Mouse (Mus musculus) forelimb bud, embryonic 11.5 days (tissue): ENCODE data around the gene Gpatch2.
A peak's percentile ranks its signal among the peaks of the same experiment; 100 is the strongest.

Source experiments
- DNase-seq: peaks from one replicate; pipeline ENCODE4 v3.0.0-alpha.2; 2012; ENCODE audit warnings: low read depth, low spot score

The Gpatch2 gene

DNA sequence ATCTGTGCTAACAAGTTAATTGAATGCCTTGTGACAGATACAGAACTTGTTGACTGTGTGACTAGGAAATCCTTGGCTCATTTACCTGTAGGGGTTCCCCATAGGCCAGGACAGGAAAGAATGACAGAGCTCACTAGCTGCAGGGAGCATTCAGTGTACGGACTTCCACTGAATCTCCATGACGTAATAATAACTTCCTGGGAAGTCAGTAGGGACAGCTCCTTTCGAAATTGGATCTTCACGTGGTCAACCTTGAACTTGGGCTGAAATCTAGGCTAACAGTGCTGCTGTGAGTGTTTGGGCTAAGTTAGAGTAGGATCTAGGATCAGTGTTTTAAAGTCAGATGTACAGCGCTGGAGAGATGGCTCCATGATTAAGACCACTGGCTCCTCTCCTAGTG, 29.4 kb downstream of the Gpatch2 start:
- DNase-seq, result no peak

DNA sequence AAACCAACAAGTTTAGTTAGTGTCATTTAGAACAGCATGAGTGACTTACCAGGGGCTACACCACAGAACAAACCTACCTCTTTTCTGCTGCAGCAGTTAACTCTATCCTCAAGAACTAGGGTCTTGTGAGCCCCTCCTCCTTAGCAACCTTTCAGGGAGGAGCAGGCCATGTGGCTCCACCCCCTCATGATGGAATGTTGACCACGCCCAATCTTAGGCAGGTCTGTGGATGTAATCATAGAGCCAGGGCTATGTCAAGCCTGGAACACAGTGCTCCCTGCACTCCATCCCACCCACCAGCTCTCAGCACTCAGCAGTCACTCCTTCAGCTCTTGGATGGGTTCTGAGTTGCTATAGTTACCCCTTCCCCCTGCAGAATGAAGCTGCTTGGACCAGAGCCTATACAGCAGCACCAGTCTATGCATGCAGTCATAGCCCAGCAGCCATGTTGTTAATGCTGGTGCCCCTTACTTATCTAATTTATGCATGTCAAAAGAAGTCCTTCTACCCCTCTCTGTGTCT, 35.5 kb downstream of the Gpatch2 start:
- no peak for DNase-seq

DNA sequence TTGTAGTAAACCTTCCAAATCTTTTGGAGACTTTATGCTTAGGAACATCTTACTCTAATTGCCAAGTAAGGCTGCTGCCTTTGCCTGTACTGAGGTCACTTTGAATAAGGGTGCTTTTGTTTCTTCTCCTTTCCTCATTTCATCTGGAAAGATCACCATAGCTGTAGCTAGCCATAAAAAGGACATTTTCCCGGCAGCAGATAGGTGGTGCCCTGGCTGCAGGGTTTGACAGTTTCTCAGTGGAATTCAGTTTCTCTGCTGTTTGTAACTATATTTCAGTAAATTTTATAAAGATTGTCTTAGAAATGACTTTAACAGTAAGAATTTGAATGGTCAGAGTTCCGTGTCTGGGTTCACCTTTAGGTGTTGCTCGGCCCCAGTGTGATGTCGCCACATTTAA, 43.4 kb downstream of the Gpatch2 start:
- DNase-seq, result no peak

DNA sequence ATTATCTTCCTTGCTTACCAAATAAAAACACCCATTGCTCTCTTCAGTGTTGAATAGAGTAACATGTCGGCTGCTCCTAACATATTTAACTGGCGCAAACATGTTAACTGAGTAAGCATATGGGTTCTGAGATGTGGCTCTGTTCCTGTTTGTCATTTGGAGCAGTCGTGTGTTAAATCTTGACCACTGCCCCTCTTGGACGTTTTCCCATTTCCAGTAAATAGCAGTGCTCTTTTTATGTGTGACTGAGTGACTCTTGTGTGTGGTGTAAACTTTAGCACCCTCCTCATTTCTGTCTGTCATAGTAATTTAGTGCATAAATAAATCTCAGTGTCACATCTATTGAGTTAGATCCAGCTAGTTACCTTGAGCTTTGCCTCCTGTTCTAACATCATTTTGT, 52.3 kb downstream of the Gpatch2 start:
- no peak for DNase-seq

DNA sequence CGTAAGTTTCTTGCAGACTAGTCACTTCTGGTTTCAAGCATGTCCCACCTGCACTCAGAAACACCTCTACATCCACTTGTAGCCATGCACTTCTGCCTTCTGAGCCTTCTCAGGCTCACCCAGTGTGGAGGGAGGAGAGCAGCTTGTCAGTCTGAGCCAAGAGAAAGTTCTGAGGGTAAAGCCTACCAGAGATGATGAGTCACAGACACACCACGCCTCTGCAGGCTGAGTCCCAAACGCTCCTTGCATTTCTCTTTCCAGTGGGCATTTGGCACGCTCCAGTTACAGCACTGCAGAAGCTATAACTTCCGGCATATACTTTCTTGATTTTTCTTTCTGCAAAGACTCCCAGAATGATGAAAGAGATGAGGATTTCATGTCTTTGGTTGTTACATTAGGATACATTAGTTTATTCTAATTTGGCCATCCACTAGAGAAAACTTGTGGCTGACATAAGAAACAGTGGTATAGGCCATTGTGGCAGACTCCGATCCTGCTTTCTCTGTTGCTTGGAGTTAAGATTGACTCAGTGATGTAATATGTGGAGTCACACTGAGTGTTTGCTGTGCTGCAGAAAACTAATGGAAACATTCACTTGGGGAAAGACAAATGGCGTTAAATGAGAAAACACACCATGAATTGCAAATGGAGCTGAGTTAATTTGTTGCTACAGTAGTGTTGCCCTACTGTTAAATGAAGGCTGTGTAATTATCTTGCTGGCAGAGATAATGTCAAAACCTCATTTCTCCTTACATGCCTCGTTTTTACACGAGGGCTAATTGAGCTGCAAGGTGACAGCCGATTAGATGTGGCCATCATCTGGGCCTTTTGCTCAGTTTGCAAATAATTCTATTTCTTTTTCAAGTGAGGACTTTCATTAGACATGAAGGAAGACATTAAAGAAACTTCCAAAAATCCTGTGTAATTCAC, 55.3 kb downstream of the Gpatch2 start:
- no peak for DNase-seq

DNA sequence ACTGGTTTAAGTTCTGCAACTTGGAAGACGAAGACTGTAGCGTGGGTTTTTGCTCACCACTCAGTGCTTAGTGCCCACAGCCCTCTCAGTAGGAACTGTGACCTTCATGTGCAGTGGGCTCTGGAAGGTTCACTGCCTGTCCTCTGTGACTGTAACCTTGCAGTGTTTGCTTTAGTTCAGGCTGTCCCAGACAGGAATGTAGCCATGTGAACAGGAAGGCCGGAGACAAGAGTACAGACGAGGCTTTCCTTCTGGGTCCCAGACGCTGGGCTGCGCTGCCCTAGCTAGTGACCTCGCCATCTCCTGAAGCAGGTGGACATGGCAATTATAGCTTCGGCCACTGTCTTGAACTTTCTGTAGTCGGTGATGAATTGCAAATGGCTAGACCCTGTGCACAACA, 62.0 kb downstream of the Gpatch2 start:
- DNase-seq, result no peak

DNA sequence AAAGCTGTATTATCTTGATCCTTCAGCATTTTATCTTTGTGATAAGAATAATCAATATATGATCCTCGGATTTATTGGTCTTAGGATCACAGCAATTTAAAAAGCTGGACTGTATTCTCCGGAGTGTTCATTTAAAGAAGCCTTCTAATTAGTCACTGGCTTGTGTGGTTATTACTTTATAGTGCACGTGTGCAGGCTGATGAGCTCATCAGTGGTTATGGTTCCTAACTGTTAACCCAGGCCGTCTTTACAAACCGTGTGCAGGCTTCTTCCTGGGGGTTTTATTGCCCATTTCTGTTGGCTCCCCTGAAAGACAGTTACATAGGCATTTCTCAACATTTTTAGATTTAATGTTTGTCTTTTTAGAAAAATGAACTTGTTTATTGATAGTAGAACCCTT, 63.2 kb downstream of the Gpatch2 start:
- DNase-seq, result no peak

DNA sequence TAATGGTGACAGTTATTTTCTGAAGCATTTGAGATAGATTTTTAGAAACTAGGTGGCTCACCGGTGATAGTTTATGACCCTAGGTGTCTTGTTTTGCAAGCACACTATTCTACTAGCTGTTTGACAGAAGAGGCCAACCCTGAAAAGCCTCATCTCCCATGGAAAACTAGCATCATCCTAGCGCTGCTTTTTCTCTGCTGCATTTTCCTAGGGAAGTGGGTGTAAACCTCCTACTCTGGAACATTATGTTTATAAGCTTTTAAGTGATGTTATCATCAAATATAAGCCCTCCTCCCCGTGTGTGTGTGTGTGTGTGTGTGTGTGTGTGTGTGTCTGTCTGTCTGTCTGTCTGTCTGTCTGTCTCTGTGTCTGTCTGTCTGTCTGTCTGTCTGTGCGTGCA, 64.5 kb downstream of the Gpatch2 start:
- no peak for DNase-seq

DNA sequence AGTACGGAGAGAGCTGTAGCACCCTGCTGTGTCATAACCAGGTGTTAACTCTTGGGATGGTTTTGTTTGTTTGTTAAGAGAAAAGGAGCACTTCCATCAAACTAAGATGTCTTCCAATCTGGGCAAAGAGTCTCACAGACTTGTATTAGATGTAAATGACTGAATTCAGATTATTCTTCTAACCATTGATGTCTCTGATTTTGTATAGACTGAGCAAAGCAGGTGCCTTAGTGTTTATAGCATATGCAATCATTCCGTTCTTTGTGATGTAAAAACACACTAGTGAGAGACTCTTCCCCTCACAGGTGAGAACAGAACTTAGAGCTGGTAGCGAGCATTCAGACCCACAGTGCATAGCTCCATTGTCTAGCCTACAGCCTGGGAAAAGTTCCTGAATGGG, 67.0 kb downstream of the Gpatch2 start:
- no peak for DNase-seq

DNA sequence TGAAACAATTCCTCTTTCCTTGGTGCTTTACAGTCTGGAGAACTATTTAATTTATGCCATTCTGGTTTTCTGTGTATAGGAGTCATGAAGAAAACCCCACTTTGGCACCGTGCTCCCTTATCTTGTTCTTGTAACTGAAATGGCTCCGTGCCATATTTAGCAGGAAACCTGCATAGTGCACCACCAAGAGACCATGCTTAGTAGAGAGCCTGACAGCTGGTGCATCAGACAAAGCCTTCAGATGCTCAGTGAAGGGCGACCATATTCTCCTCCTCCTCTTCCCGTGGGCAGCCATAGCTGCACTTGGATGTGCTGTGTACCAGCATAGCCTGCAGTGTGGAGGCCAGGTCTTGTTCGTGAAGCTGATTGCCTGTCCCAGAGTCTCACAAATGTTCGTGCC, 67.5 kb downstream of the Gpatch2 start:
- no peak for DNase-seq

DNA sequence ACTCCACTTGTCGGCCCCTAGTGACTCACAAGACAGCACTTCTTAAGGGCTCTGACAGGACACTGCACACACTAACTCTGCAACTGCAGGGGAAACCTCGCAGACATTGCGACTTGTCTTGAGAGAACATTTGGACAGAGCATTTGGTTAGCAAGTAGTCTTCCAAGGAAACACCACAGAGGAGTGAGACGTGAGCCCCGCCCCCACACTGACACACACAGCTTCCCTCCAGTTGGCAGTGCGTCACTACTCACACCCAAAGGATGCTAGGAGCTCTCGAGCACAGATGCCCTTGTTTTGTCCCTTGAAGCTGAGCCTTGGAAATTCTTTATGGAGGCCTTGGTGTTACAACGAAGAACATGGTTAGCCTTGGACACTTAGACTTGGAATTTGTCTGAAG, 70.4 kb downstream of the Gpatch2 start:
- no peak for DNase-seq

DNA sequence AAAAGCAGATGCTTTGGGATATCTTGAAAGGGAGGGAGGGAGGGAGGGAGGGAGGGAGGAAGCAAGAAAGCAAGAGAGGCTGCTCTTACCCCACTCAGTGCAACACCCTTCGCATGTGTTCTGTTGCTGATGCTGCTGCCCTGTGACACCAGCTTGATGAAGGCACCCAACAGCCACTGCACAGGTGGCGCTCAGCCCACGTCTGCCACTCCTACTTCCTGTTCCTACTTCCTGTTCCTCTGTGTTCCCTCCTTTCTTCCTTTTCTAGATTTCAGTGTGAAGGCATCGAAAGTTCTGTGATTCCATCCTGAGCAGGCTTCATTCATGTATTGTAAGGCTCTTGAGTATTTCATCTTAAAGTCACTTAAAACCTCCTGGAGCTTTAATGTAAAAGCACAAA, 71.1 kb downstream of the Gpatch2 start:
- no peak for DNase-seq

DNA sequence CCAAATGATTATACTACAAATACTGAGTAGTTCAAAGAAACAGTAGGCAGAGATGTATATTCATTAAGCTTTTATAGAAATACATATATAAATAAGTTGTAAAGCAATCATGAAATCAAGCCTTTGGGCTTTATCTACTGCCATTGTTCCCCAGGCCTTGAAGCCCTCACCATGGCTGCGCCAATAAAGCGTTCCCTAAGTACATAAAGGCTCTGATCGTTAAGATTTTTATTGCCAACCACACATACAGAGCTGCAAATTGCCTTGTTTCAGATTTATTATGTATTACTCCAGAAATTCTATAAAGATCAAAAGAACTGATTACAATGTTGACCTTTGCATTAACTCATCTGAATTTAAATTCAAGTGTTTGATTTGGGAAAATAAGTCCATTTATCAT, 71.6 kb downstream of the Gpatch2 start:
- DNase-seq, result peak; percentile 28

DNA sequence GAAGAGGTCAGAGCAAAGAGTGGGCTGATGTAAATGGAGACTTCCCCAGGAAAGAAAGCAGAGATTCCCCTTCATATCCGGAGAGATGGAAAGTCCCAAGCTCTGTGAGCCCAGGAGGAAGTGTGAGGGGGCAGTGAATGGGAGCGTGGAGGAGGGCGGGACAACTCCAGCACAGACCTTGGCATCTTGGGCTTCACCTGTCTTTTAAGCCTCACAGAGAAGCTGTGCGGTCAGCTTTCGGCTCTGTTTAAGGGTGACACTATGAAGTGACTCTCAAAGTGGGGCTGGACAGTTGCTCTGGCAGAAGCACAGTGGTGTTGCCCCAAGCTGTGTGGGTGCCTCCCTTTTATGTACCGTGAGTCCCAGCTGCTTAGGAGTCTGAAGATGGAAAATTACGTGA, 74.9 kb downstream of the Gpatch2 start:
- no peak for DNase-seq

DNA sequence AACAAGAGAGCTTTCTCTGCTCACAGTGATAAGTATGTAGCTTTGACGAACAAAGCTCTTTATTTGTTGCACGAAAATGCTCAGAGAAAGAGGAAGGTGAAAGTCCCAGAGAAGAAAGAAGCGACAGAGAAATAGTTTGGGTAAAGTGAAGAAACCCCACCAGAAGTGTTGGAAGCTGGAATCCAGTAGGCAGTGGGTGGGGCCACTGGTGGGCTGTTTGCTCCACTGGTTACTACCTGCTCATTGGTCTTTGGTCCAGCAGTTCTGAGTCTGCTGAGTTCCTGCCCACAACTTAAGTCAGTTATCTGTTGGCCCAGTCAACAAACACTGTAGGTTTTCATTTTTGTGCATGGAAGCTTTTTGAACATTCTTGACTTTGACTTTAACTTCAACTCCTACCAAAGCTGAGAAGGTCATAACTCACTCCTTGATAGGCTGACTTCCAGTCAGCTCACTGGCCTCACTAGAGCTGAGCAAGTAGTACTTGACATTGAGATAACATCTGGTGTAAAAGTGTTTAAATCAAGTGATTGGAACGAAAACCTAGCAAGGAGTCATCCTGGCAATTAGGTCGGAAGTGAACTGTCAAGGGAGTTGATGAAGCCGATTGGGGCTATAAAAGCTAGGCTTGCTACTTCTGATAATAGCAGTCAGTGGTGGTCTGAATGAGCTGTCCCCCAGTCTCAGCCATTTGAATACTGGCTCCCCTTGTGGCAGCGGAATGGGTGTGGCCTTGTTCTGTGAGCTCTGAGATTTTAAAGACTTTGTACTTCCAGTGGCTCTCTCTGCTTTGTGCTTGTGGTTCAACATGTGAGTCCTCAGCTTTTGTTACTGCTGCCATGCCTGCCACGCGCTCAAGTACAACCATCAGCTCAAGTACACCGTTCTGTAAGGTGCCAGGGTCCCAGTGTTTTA, 76.4 kb downstream of the Gpatch2 start:
- no peak for DNase-seq

DNA sequence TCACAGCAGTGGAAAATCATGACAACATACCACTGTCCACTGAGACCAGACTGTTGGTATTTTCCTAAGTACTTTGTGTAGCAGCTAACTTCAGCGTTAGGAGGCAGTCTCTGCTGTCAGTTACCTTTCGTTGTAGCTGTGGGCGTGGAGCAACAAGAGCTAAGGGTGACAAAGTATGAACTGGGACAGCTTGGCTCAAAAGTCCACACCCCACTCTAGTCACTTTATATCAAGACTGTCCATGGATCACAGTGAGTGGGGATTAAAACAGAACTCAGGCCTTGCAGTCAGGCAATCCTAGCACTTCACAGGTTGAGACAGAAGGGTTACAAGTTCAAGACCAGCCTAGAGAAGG, 77.1 kb downstream of the Gpatch2 start:
- DNase-seq, result no peak

DNA sequence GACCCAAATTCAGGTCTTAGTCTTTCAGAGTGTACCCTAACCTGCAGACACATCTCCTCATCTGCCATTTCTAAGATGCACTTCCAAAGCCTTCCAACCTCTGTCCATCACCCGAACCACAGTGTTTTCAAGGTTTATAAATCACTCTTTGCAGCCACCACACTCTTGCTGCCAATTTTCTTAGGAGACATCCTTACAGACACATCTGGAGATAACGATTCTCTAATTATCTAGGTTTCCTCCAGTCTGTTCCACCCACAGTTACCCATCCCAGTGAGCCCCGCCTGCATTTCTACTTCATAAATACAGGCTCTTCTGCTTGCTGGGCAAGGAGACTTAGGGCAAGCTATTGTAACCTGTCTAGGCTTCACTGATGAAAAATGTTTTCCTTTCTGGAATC, 77.9 kb downstream of the Gpatch2 start:
- no peak for DNase-seq

DNA sequence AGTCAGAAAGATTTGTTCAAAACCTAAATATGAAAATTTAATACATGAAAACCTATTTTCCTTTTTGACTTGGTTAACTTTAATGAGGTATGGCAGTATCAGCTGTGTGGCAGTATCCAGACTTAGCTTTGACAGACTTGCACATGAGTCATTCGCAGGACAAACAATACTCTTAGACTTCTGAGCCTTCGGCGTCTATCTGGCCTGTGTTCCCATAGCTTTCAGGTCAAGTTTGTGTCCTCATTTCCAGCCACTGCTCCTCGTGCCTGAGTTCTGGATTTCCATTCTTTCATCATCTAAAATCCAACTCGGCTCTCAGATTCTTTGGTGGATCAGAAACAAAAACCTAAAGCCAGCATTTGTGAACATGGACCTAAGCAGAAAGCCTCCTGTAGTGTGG, 79.2 kb downstream of the Gpatch2 start:
- no peak for DNase-seq

DNA sequence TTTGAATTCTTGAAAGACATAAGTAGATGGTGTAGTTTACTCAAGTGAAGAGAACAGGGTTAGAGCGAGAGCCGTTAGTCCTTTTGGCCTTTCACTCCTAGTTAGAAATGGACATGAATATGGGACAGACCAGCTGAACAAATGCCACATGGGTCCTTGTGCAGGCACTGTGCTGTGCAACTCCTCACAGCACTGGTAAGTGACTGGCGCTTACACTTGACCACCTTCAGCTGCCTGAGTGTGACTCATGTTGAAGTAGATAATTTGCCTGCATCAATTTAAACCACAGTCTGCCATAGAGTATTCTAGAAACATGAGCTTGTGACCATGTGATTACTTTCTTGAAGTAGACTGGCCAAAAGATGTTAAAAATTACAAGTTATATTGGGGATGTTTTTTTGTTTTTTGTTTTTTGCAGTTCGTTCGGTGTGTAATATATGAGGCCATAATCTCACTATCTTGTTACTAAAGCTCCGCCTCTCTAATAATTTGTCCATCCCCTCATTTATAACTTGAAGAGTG, 79.8 kb downstream of the Gpatch2 start:
- no peak for DNase-seq

DNA sequence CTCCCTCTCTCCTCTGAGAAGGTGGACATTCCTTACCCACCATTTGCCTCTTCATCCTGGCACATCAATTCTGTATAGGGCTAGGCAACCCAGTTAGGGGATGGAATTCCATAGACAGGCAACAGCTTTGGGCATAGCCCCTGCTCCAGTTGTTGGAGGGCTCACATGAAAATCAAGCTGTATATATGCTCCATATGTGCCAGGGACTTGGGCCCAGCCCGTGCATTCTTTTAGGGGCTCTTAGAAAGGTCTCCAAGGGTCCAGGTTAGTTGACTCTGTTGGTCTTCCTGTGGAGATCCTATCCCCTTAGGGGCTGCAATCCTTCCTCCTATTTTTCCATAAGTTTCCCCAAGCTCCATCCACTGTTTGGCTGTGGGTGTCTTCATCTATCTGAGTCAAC, 80.4 kb downstream of the Gpatch2 start:
- no peak for DNase-seq

DNA sequence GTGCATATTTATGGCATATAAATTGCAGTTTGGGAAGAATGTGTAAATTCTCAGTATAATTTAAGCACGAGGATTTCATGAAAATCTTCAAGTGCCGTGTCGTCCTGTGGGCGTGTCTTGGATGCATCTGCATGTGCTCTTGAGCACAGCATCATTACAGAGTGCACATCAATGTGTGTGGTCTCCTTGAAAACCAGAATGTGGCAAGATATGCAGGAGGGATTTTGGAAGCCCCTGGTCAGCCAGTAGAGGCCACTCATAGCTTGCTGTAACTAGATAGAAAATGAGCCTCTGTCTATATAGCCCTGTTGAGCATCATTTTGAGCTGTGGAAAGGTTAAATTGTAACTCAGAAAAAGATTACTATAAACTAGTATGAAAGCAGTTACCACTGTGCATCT, 83.9 kb downstream of the Gpatch2 start:
- no peak for DNase-seq

DNA sequence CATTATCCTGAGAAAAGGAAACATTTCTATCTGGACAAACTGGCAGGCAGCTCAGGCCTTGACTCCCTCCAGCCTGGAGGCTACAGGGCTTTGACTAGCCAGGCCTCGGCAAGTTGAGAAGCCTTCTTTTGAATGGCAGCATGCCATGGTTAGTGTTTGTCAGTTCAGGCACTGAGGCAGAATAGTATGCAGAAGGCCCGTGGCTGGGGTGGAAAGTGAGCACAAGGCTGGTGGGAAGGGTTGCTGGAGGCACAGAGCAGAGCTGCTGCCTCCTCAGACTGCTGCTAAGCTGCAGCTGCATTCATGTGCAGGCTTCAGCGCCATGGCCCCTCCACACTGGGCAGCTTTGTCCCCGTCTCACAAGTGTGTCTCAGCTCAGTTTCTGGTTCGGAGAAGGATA, 85.3 kb downstream of the Gpatch2 start:
- DNase-seq, result peak; percentile 40
